In genomic region chr7:113518961-113519360, GRCm38 (mm10) we compare ENCODE assay signal across 18 mouse cellular contexts.
"Had no signal": no experiment of that assay in that cellular context is flagged by ENCODE, and none has a peak within 500 bp of the region (broad histone marks: within the 10 kb centered on the region; RNA-seq: fewer than 3 reads in every experiment).

No protein-coding gene starts in this region.

- H3K27ac ChIP-seq: kidney, embryonic 15.5 days; left cerebral cortex, adult 2 months; limb, embryonic 10.5 days; liver, embryonic 15.5 days; midbrain, embryonic 12.5 days; neural tube, embryonic 13.5 days; stomach, embryonic 15.5 days had no signal

- H3K4me2 ChIP-seq: kidney, embryonic 15.5 days; liver, embryonic 11.5 days; liver, embryonic 15.5 days; midbrain, embryonic 12.5 days; neural tube, embryonic 13.5 days; stomach, embryonic 15.5 days had no signal

- ATAC-seq: lung, postnatal 0 days; midbrain, embryonic 16.5 days had no signal

- H3K27me3 ChIP-seq: kidney, embryonic 15.5 days; liver, embryonic 15.5 days; megakaryocyte, embryonic 14.5 days; midbrain, embryonic 12.5 days; neural tube, embryonic 13.5 days; stomach, embryonic 15.5 days had no signal

- H3K9me3 ChIP-seq: kidney, embryonic 15.5 days; limb, embryonic 10.5 days; liver, embryonic 15.5 days; megakaryocyte, embryonic 14.5 days; midbrain, embryonic 12.5 days; neural tube, embryonic 13.5 days; stomach, embryonic 15.5 days had no signal

- H3K4me3 ChIP-seq: kidney, embryonic 15.5 days; left cerebral cortex, adult 2 months; limb, embryonic 10.5 days; liver, embryonic 15.5 days; midbrain, embryonic 12.5 days; neural tube, embryonic 13.5 days; stomach, embryonic 15.5 days had no signal

- H3K36me3 ChIP-seq: kidney, embryonic 15.5 days; limb, embryonic 10.5 days; liver, embryonic 15.5 days; midbrain, embryonic 12.5 days; neural tube, embryonic 13.5 days; stomach, embryonic 15.5 days had no signal

- H3K9ac ChIP-seq: kidney, embryonic 15.5 days; liver, embryonic 15.5 days; midbrain, embryonic 12.5 days; neural tube, embryonic 13.5 days; stomach, embryonic 15.5 days had no signal

- DNase-seq: kidney, postnatal 25 days; lung, adult 2 months; lung, postnatal 4 days; retina, postnatal 1 day; right cerebral cortex, postnatal 14 days; thymus, adult 2 months; thymus, postnatal 25 days had no signal
